Mouse (Mus musculus) monocyte, adult 5-6 weeks (primary cell): Measurements from ENCODE around the gene Ap2a2. TPM values are rescaled to one million over a fixed set of nuclear protein-coding genes. Genes with fewer than 3 reads are reported as not detected.

Experiments used
- ATAC-seq: fragments of 153-309, 156-312 bp; replicated peaks from 2 replicates; pipeline ENCODE4 v1.8.0; 2017; ENCODE audit warnings: mild to moderate bottlenecking; ENCODE audit not compliant: low TSS enrichment, insufficient number of reproducible peaks, severe bottlenecking, poor library complexity, low FRiP score
- total RNA-seq: library from RNA; stranded (forward); fragments of 200-1000, 200-491, 200-594 nt; gene quantifications from 3 replicates; pipeline ENCODE4 v1.2.3, GENCODE M21; 2017

Ap2a2 gene
- total RNA-seq, 1 experiment from 2014 or later = 39.0 TPM

- ATAC-seq = no peak
Measured at GRCm38 (mm10) chr7:141558329-141558776, 3.6 kb upstream of the Ap2a2 start.

- no peak for ATAC-seq
Measured at GRCm38 (mm10) chr7:141558946-141559345, 3.0 kb upstream of the Ap2a2 start.

GRCm38 (mm10) chr7:141559726-141560325, 2.1 kb upstream of the Ap2a2 start:
- no peak for ATAC-seq

- ATAC-seq = no peak
Measured at GRCm38 (mm10) chr7:141560471-141560870, 1.5 kb upstream of the Ap2a2 start.

- no peak for ATAC-seq
Measured at GRCm38 (mm10) chr7:141562421-141562851, 463 bp downstream of the Ap2a2 start.

GRCm38 (mm10) chr7:141562852-141563427, 967 bp downstream of the Ap2a2 start:
- no peak for ATAC-seq

- no peak for ATAC-seq
Measured at GRCm38 (mm10) chr7:141564561-141564960, 2.6 kb downstream of the Ap2a2 start.

- no peak for ATAC-seq
Measured at GRCm38 (mm10) chr7:141566587-141566986, 4.6 kb downstream of the Ap2a2 start.

- ATAC-seq = no peak
Measured at GRCm38 (mm10) chr7:141569283-141569803, 7.4 kb downstream of the Ap2a2 start.

- no peak for ATAC-seq
Measured at GRCm38 (mm10) chr7:141569916-141570315, 7.9 kb downstream of the Ap2a2 start.

GRCm38 (mm10) chr7:141570625-141571295, 8.8 kb downstream of the Ap2a2 start:
- ATAC-seq = no peak

- no peak for ATAC-seq
Measured at GRCm38 (mm10) chr7:141574041-141574440, 12.1 kb downstream of the Ap2a2 start.

- ATAC-seq = no peak
Measured at GRCm38 (mm10) chr7:141575481-141575880, 13.5 kb downstream of the Ap2a2 start.

GRCm38 (mm10) chr7:141577801-141578200, 15.8 kb downstream of the Ap2a2 start:
- no peak for ATAC-seq

GRCm38 (mm10) chr7:141578511-141578910, 16.5 kb downstream of the Ap2a2 start:
- no peak for ATAC-seq

GRCm38 (mm10) chr7:141578943-141579342, 17.0 kb downstream of the Ap2a2 start:
- peak; percentile 86 for ATAC-seq

- ATAC-seq = no peak
Measured at GRCm38 (mm10) chr7:141581323-141581722, 19.4 kb downstream of the Ap2a2 start.

GRCm38 (mm10) chr7:141584048-141584841, 22.3 kb downstream of the Ap2a2 start:
- no peak for ATAC-seq

GRCm38 (mm10) chr7:141585288-141585687, 23.3 kb downstream of the Ap2a2 start:
- ATAC-seq = no peak
